Mouse (Mus musculus) midbrain, embryonic 16.5 days (tissue): ENCODE measurements around the gene Rps13. TPM values are rescaled to one million over a fixed set of nuclear protein-coding genes. Genes with fewer than 3 reads are reported as not detected.
A peak's percentile ranks its signal among the peaks of the same experiment; 100 is the strongest.

Experiments used
- ATAC-seq: fragments of 200-750 bp; cut with Nextera tagmentation; 2 replicates; pipeline ENCODE4 v1.8.0; 2017; ENCODE audit warnings: moderate TSS enrichment
- H3K27ac ChIP-seq: fragments of 300-500 bp; sonication (generic); 2 replicates; pipeline ENCODE4 v1.5.1; 2014; ENCODE audit warnings: mild to moderate bottlenecking, low read length, mixed read lengths
- H3K27me3 ChIP-seq: fragments of 300-500 bp; sonication (generic); 2 replicates; pipeline ENCODE4 v1.6.1; 2014; ENCODE audit warnings: low read depth, low read length, mixed read lengths; ENCODE audit not compliant: control insufficient read depth, insufficient read depth
- H3K36me3 ChIP-seq: fragments of 300-500 bp; sonication (generic); 2 replicates; pipeline ENCODE4 v1.6.1; 2014; ENCODE audit warnings: mild to moderate bottlenecking, low read length, moderate library complexity, mixed read lengths; ENCODE audit not compliant: control insufficient read depth, insufficient read depth
- H3K4me1 ChIP-seq: fragments of 300-500 bp; sonication (generic); 2 replicates; pipeline ENCODE4 v1.6.1; 2014; ENCODE audit warnings: mild to moderate bottlenecking, low read length, mixed read lengths; ENCODE audit not compliant: control insufficient read depth, insufficient read depth
- H3K4me2 ChIP-seq: fragments of 300-500 bp; sonication (generic); 2 replicates; pipeline ENCODE4 v1.6.1; 2014; ENCODE audit warnings: mild to moderate bottlenecking, low read length, mixed read lengths
- H3K4me3 ChIP-seq: fragments of 300-500 bp; sonication (generic); 2 replicates; pipeline ENCODE4 v1.5.1; 2014; ENCODE audit warnings: low read depth, mild to moderate bottlenecking, low read length, moderate library complexity, mixed read lengths
- H3K9ac ChIP-seq: fragments of 300-500 bp; sonication (generic); 2 replicates; pipeline ENCODE4 v1.6.1; 2014; ENCODE audit warnings: low read depth, low read length, mixed read lengths
- H3K9me3 ChIP-seq: fragments of 300-500 bp; sonication (generic); replicated peaks from 2 replicates; pipeline ENCODE4 v1.6.1; 2014; ENCODE audit warnings: mild to moderate bottlenecking, low read length, mixed read lengths; ENCODE audit not compliant: control insufficient read depth, poor library complexity, severe bottlenecking
- WGBS: fragments of 180-500 bp; shearing (Covaris S2); extraction: QIAGEN DNeasy Blood & Tissue Kit; methylation state at CpG from one replicate; pipeline ENCODE4 v1.1.7; 2014; 5-methylcytosine and 5-hydroxymethylcytosine counted together
- polyA plus RNA-seq: library from polyadenylated mRNA; unstranded; fragments of >200 nt; fragmentation: Nextera tagmentation; extraction: Ambion mirVana; gene quantifications from 2 replicates; pipeline ENCODE4 v1.2.1, GENCODE M21; 2015

The Rps13 gene
- polyA plus RNA-seq, 1 experiment from 2014 or later = 426 TPM

- 66% methylated on average over 12 of the region's 12 CpGs for WGBS
- H3K4me3 ChIP-seq = no peak overlapping the region
- no peak overlapping the region for H3K4me2 ChIP-seq
- H3K27ac ChIP-seq = no peak overlapping the region
- H3K36me3 ChIP-seq = no peaks in the 10 kb centered on the region
- no peaks in the 10 kb centered on the region for H3K4me1 ChIP-seq
- no peak overlapping the region for H3K9ac ChIP-seq
- no peak for ATAC-seq
- H3K27me3 ChIP-seq = no peaks in the 10 kb centered on the region
- H3K9me3 ChIP-seq = no peaks in the 10 kb centered on the region
Observed at GRCm38 (mm10) chr7:116286173-116286572, 47.8 kb downstream of the Rps13 start.

- WGBS = 100% methylated on average over 1 of the region's 1 CpGs
- H3K9ac ChIP-seq = no peak overlapping the region
- ATAC-seq = no peak
- H3K9me3 ChIP-seq = no peaks in the 10 kb centered on the region
- no peak overlapping the region for H3K4me3 ChIP-seq
- no peak overlapping the region for H3K4me2 ChIP-seq
- peaks cover under 1% of the 10 kb centered on the region; the same call in 1 of the 2 replicates for H3K4me1 ChIP-seq
- no peak overlapping the region for H3K27ac ChIP-seq
- no peaks in the 10 kb centered on the region for H3K27me3 ChIP-seq
- no peaks in the 10 kb centered on the region for H3K36me3 ChIP-seq
Observed at GRCm38 (mm10) chr7:116285216-116285615, 48.8 kb downstream of the Rps13 start.

- WGBS = 9% methylated on average over 11 of the region's 11 CpGs
- H3K9me3 ChIP-seq = no peaks in the 10 kb centered on the region
- no peak overlapping the region for H3K4me3 ChIP-seq
- no peaks in the 10 kb centered on the region for H3K36me3 ChIP-seq
- no peak overlapping the region for H3K4me2 ChIP-seq
- ATAC-seq = peak; percentile 81
- peaks cover 3% of the 10 kb centered on the region for H3K4me1 ChIP-seq
- H3K27ac ChIP-seq = peak overlapping the region; percentile 64
- no peaks in the 10 kb centered on the region for H3K27me3 ChIP-seq
- H3K9ac ChIP-seq = no peak overlapping the region
Observed at GRCm38 (mm10) chr7:116282755-116283154, 51.2 kb downstream of the Rps13 start.

Other genes with a start within 250 kb of the Rps13 start
- 0.93 and 1.0 TPM in 2 replicates for gene Gm4353, start 249.6 kb downstream of the Rps13 start, polyA plus RNA-seq
- gene Plekha7, start 25.8 kb downstream of the Rps13 start, polyA plus RNA-seq = 10.1 and 12.8 TPM in 2 replicates
- gene Pik3c2a, start 109.3 kb upstream of the Rps13 start, polyA plus RNA-seq = 14.0 and 16.0 TPM in 2 replicates
- gene Nucb2, start 170.2 kb upstream of the Rps13 start, polyA plus RNA-seq = 27.4 and 29.4 TPM in 2 replicates